Mouse (Mus musculus): Measurements from ENCODE around the gene Abca1. TPM values are rescaled to one million over a fixed set of nuclear protein-coding genes. Genes with fewer than 3 reads are reported as not detected.
A peak's percentile ranks its signal among the peaks of the same experiment; 100 is the strongest.

Gene Abca1
- polyA plus RNA-seq, 1 experiment = 9.3 TPM

- Histone ChIP-seq H3K4me1 (ENCODE audit: control insufficient read depth, insufficient read depth, low read length) (no peaks in the 10 kb centered on the region; the same call in 1 of the 2 replicates), H3K27ac (ENCODE audit: insufficient read depth, low read depth, low read length) (no peak overlapping the region), H3K4me3 (ENCODE audit: insufficient read depth, low read depth, low read length) (no peak overlapping the region), H3K27me3 (replicated peaks; ENCODE audit: control insufficient read depth, insufficient read depth, low read length) (no peaks in the 10 kb centered on the region), H3K36me3 (ENCODE audit: control insufficient read depth, insufficient read depth, low read length) (peaks cover 12% of the 10 kb centered on the region)
- 95% methylated on average over 7 of the region's 7 CpGs for WGBS
- no peak for DNase-seq
- TF ChIP-seq POLR2A (IDR thresholded peaks at IDR 0.05; ENCODE audit: low read depth, low read length) (no peak), CTCF (conservative IDR thresholded peaks at IDR 0.05; ENCODE audit: insufficient read depth, insufficient read length, low read depth, low read length) (no peak)
Measured at GRCm38 (mm10) chr4:53126794-53127193, 32.9 kb downstream of the Abca1 start.

DNA sequence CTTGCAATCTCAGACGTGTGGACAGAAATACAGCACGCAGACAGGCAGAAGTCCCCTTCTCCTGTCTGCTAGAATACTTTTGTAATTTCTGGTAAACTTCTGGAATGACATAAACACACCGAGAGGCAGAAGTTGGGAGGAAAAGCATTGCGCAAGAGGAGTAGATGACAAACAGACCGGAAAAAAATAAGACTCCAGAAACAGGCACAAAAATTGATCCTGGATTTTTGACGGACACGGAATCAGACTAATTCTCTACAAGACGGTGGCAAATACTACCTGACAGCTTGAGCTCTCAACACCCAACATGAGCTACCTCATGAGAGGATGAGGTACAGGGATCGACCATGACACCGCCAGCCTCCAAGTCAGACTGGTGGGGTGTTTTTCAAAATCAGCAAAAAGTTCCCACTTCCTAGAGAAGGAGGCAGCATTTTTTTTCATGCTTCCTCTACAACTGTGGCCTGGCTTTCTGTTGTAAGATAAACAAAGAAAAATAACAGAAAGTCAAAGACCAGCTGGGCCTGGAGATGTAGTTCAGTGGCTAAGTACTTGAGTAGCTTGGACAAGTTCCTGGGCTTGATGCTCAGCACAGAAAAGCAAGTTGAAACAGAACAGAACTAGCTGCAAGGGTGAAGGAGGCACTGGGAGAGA, 34.7 kb downstream of the Abca1 start:
- no peak overlapping the region for H3K4me3 ChIP-seq (ENCODE audit: insufficient read depth, low read depth, low read length)
- no peak for DNase-seq
- no peak overlapping the region for H3K27ac ChIP-seq (ENCODE audit: insufficient read depth, low read depth, low read length)
- H3K27me3 ChIP-seq (replicated peaks; ENCODE audit: control insufficient read depth, insufficient read depth, low read length) = no peaks in the 10 kb centered on the region
- TF ChIP-seq POLR2A (IDR thresholded peaks at IDR 0.05; ENCODE audit: low read depth, low read length) = no peak
- no peak for TF ChIP-seq CTCF (conservative IDR thresholded peaks at IDR 0.05; ENCODE audit: insufficient read depth, insufficient read length, low read depth, low read length)
- WGBS = 81% methylated on average over 10 of the region's 10 CpGs
- no peaks in the 10 kb centered on the region; the same call in 1 of the 2 replicates for H3K4me1 ChIP-seq (ENCODE audit: control insufficient read depth, insufficient read depth, low read length)
- peaks cover 12% of the 10 kb centered on the region for H3K36me3 ChIP-seq (ENCODE audit: control insufficient read depth, insufficient read depth, low read length)

GRCm38 (mm10) chr4:53122310-53122709, 37.4 kb downstream of the Abca1 start:
- TF ChIP-seq POLR2A (IDR thresholded peaks at IDR 0.05; ENCODE audit: low read depth, low read length) (no peak), CTCF (conservative IDR thresholded peaks at IDR 0.05; ENCODE audit: insufficient read depth, insufficient read length, low read depth, low read length) (no peak)
- H3K27ac ChIP-seq (ENCODE audit: insufficient read depth, low read depth, low read length) = no peak overlapping the region
- no peak for DNase-seq
- H3K27me3 ChIP-seq (replicated peaks; ENCODE audit: control insufficient read depth, insufficient read depth, low read length) = no peaks in the 10 kb centered on the region
- H3K36me3 ChIP-seq (ENCODE audit: control insufficient read depth, insufficient read depth, low read length) = peaks cover 6% of the 10 kb centered on the region
- H3K4me3 ChIP-seq (ENCODE audit: insufficient read depth, low read depth, low read length) = no peak overlapping the region
- WGBS = 90% methylated on average over 3 of the region's 3 CpGs
- no peaks in the 10 kb centered on the region; the same call in 1 of the 2 replicates for H3K4me1 ChIP-seq (ENCODE audit: control insufficient read depth, insufficient read depth, low read length)

DNA sequence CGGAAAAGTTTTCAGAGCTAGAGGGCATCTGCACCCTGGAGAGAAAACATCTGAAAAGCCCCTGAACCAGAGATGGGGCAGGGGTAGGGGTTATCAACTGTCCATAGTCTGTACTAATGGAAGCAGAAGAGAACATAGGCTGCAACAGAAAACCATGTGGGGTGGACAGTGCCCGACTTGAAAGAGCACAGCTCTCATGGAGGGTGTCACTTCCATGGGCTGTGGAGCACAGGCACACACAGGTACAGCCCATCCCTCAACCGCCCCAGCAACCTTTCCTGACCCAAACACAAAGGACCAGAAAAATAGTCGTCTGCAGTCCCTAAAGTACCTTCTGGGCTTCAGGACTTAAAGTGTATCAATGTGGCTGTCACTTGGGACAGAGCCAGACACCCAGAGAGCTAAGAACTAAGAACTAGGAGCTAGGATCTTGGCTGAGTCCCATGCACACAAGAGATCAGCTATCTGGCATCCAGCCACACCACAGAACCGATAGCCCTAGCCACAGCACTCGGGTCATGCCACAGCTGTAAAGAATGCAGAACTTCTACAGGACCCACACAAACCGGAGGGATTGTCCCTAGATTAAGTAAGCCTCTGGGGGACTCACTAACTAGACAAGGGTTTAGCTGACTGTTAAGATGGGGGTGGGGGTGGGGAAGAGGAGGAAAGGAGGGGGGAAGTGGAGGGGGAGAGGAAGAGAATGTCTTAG, 38.0 kb downstream of the Abca1 start:
- TF ChIP-seq CTCF (conservative IDR thresholded peaks at IDR 0.05; ENCODE audit: insufficient read depth, insufficient read length, low read depth, low read length) (no peak), POLR2A (IDR thresholded peaks at IDR 0.05; ENCODE audit: low read depth, low read length) (no peak)
- Histone ChIP-seq H3K36me3 (ENCODE audit: control insufficient read depth, insufficient read depth, low read length) (peaks cover 2% of the 10 kb centered on the region; the same call in 1 of the 2 replicates), H3K27me3 (replicated peaks; ENCODE audit: control insufficient read depth, insufficient read depth, low read length) (no peaks in the 10 kb centered on the region), H3K27ac (ENCODE audit: insufficient read depth, low read depth, low read length) (no peak overlapping the region), H3K4me3 (ENCODE audit: insufficient read depth, low read depth, low read length) (no peak overlapping the region), H3K4me1 (ENCODE audit: control insufficient read depth, insufficient read depth, low read length) (no peaks in the 10 kb centered on the region; the same call in 1 of the 2 replicates)
- WGBS = 61% methylated on average over 7 of the region's 7 CpGs
- peak; percentile 63 for DNase-seq

DNA sequence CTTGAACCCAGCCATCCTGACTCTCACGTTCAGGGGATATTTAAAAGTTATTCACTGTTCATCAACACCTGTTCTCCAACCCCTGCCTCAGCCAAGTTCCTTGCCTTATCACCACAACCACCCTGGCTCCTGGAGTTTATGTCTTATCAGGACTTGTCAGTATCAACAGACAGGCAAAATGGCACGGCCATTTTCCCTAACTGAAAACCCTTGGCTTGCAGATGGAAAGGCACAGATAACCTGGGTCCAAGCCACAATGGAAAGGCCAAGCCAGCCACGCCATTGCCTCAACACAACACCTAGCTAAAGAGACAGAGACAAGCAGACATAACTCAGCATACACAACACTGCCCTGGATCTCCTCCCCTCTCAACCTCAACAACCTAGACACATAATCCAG, 38.6 kb downstream of the Abca1 start:
- Histone ChIP-seq H3K27ac (ENCODE audit: insufficient read depth, low read depth, low read length) (no peak overlapping the region), H3K4me3 (ENCODE audit: insufficient read depth, low read depth, low read length) (no peak overlapping the region), H3K4me1 (ENCODE audit: control insufficient read depth, insufficient read depth, low read length) (peaks cover under 1% of the 10 kb centered on the region; the same call in 1 of the 2 replicates), H3K27me3 (replicated peaks; ENCODE audit: control insufficient read depth, insufficient read depth, low read length) (no peaks in the 10 kb centered on the region), H3K36me3 (ENCODE audit: control insufficient read depth, insufficient read depth, low read length) (no peaks in the 10 kb centered on the region)
- TF ChIP-seq CTCF (conservative IDR thresholded peaks at IDR 0.05; ENCODE audit: insufficient read depth, insufficient read length, low read depth, low read length) (no peak), POLR2A (IDR thresholded peaks at IDR 0.05; ENCODE audit: low read depth, low read length) (no peak)
- 91% methylated on average over 3 of the region's 3 CpGs for WGBS
- no peak for DNase-seq

DNA sequence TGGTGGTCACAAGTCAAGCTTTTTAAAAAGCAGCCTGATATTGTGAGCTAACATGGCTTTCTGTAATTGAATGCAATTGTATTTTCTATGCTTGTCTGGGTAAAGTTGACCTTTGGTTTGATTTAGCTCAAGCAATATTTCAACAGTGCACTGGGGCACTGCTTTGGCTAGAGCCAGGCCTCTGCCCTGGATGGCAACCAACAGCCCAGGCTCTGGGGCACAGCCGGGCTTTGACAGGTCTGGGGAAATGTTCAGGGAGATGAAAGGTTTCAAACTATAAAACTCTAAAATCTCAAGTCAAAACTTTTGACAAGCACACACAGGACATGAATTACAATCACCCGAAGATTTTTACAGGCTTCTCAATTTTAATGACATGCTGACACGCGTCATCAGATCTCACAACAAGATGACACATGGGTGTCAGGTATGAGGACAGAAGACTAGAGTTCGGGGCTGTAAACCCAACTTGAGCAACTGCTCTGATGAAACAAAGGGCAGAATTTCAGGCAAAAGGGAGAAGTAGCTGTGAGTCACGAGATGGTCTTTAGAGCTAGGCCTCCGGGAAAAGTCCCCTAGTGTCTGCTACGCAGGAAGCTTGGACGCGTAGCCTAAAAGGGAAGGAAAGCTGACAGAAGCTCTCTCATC, 39.5 kb downstream of the Abca1 start:
- WGBS = 77% methylated on average over 10 of the region's 10 CpGs
- Histone ChIP-seq H3K36me3 (ENCODE audit: control insufficient read depth, insufficient read depth, low read length) (no peaks in the 10 kb centered on the region), H3K27ac (ENCODE audit: insufficient read depth, low read depth, low read length) (no peak overlapping the region), H3K4me1 (ENCODE audit: control insufficient read depth, insufficient read depth, low read length) (peaks cover 2% of the 10 kb centered on the region; the same call in 1 of the 2 replicates), H3K27me3 (replicated peaks; ENCODE audit: control insufficient read depth, insufficient read depth, low read length) (no peaks in the 10 kb centered on the region), H3K4me3 (ENCODE audit: insufficient read depth, low read depth, low read length) (no peak overlapping the region)
- DNase-seq = no peak
- TF ChIP-seq POLR2A (IDR thresholded peaks at IDR 0.05; ENCODE audit: low read depth, low read length) (no peak), CTCF (conservative IDR thresholded peaks at IDR 0.05; ENCODE audit: insufficient read depth, insufficient read length, low read depth, low read length) (no peak)

DNA sequence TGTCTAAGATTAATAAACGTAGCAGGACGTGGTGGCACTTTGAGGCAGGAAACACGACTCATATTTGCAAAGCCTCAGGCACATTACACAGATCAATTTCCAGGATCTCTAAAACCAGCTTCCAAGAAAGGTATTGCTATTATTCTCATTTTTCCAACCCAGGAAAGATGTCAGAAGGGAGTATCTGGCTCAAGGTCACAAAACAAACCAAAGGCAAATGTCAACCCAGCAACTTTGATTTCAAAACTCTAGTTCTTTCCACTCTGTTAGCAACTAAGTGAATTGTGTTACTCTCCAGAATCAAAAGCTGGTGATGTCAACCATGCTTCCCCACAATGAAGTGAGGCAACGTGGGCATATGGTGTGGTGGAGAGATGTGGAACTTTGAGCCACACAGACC, 41.1 kb downstream of the Abca1 start:
- H3K4me3 ChIP-seq (ENCODE audit: insufficient read depth, low read depth, low read length) = no peak overlapping the region
- no peaks in the 10 kb centered on the region for H3K36me3 ChIP-seq (ENCODE audit: control insufficient read depth, insufficient read depth, low read length)
- no peak for DNase-seq
- H3K4me1 ChIP-seq (ENCODE audit: control insufficient read depth, insufficient read depth, low read length) = peaks cover 2% of the 10 kb centered on the region; the same call in 1 of the 2 replicates
- no peak overlapping the region for H3K27ac ChIP-seq (ENCODE audit: insufficient read depth, low read depth, low read length)
- H3K27me3 ChIP-seq (replicated peaks; ENCODE audit: control insufficient read depth, insufficient read depth, low read length) = no peaks in the 10 kb centered on the region
- no peak for TF ChIP-seq CTCF (conservative IDR thresholded peaks at IDR 0.05; ENCODE audit: insufficient read depth, insufficient read length, low read depth, low read length)
- TF ChIP-seq POLR2A (IDR thresholded peaks at IDR 0.05; ENCODE audit: low read depth, low read length) = no peak
- 63% methylated on average over 4 of the region's 4 CpGs for WGBS
